8 mouse cellular contexts compared by ENCODE assay signal in genomic region chr16:31233167-31233498, GRCm38 (mm10). TPM values are rescaled to one million over a fixed set of nuclear protein-coding genes. Genes with fewer than 3 reads are reported as not detected.
A peak's percentile ranks its signal among the peaks of the same experiment; 100 is the strongest.
DNase-seq lines count a peak whose midpoint lies in the region; ATAC-seq and TF ChIP-seq lines count a peak whose summit lies in the region.

No protein-coding gene starts in this region.

- no peaks in the 10 kb centered on the region for H3K79me2 ChIP-seq in heart, adult 2 months (replicated peaks; ENCODE audit: control insufficient read depth, insufficient read depth, low read length)

- no peak for DNase-seq in heart, adult 2 months
- DNase-seq in heart, adult 18-20 months = no peak
- no peak for DNase-seq in midbrain, embryonic 14.5 days
- no peak for DNase-seq in midbrain, embryonic 10.5 days (ENCODE audit: low spot score)
- no peak for DNase-seq in adipocyte (ENCODE audit: low spot score)
- DNase-seq in layer of hippocampus, adult 9-10 months (ENCODE audit: low spot score) = no peak

- H3K27me3 ChIP-seq in heart, adult 2 months (ENCODE audit: control insufficient read depth, insufficient read depth, low read length) = no peaks in the 10 kb centered on the region
- H3K27me3 ChIP-seq in midbrain, embryonic 14.5 days (ENCODE audit: control insufficient read depth, insufficient read depth, low read length) = no peaks in the 10 kb centered on the region
- H3K27me3 ChIP-seq in midbrain, embryonic 10.5 days (ENCODE audit: low read depth, poor library complexity, severe bottlenecking) = peaks cover 19% of the 10 kb centered on the region; the same call in 1 of the 2 replicates
- H3K27me3 ChIP-seq in limb, embryonic 13.5 days = peaks cover 8% of the 10 kb centered on the region; the same call in 1 of the 2 replicates
- no peaks in the 10 kb centered on the region for H3K27me3 ChIP-seq in stomach, embryonic 16.5 days (ENCODE audit: control insufficient read depth, insufficient read depth, low read length)

- ATAC-seq in midbrain, embryonic 14.5 days (ENCODE audit: low FRiP score, low TSS enrichment) = no peak
- no peak for ATAC-seq in limb, embryonic 13.5 days (ENCODE audit: low FRiP score, low read depth)
- ATAC-seq in stomach, embryonic 16.5 days (ENCODE audit: insufficient read depth, low FRiP score) = no peak

- TF ChIP-seq CTCF in heart, adult 2 months (IDR thresholded peaks at IDR 0.05) = no peak

- 14% methylated on average over 4 of the region's 4 CpGs for whole genome bisulfite sequencing in heart, adult 2 months
- 59% methylated on average over 4 of the region's 4 CpGs for WGBS in midbrain, embryonic 14.5 days
- WGBS in midbrain, embryonic 10.5 days = 53% methylated on average over 4 of the region's 4 CpGs
- 12% methylated on average over 4 of the region's 4 CpGs for WGBS in limb, embryonic 13.5 days
- 23% methylated on average over 4 of the region's 4 CpGs for WGBS in stomach, embryonic 16.5 days

- H3K36me3 ChIP-seq in heart, adult 2 months (ENCODE audit: control insufficient read depth, insufficient read depth, low read length) = no peaks in the 10 kb centered on the region
- H3K36me3 ChIP-seq in midbrain, embryonic 14.5 days (ENCODE audit: control insufficient read depth, insufficient read depth, low read length) = no peaks in the 10 kb centered on the region
- H3K36me3 ChIP-seq in midbrain, embryonic 10.5 days = no peaks in the 10 kb centered on the region
- no peaks in the 10 kb centered on the region for H3K36me3 ChIP-seq in limb, embryonic 13.5 days
- no peaks in the 10 kb centered on the region for H3K36me3 ChIP-seq in stomach, embryonic 16.5 days (ENCODE audit: control insufficient read depth, insufficient read depth, low read length)

- H3K4me1 ChIP-seq in heart, adult 2 months (ENCODE audit: control insufficient read depth, insufficient read depth, low read length) = peaks cover 14% of the 10 kb centered on the region
- 0 out of 2 replicates have a peak, but pooled peaks cover 6% of the 10 kb centered on the region for H3K4me1 ChIP-seq in midbrain, embryonic 14.5 days (ENCODE audit: control insufficient read depth, insufficient read depth, low read length)
- peaks cover 28% of the 10 kb centered on the region for H3K4me1 ChIP-seq in midbrain, embryonic 10.5 days
- peaks cover 30% of the 10 kb centered on the region for H3K4me1 ChIP-seq in limb, embryonic 13.5 days
- peaks cover 4% of the 10 kb centered on the region; the same call in 1 of the 2 replicates for H3K4me1 ChIP-seq in stomach, embryonic 16.5 days (ENCODE audit: control insufficient read depth, insufficient read depth, low read length)

- no peaks in the 10 kb centered on the region for H3K9me3 ChIP-seq in midbrain, embryonic 14.5 days (ENCODE audit: control insufficient read depth, low read length)
- H3K9me3 ChIP-seq in midbrain, embryonic 10.5 days (replicated peaks) = no peaks in the 10 kb centered on the region
- no peaks in the 10 kb centered on the region for H3K9me3 ChIP-seq in limb, embryonic 13.5 days
- H3K9me3 ChIP-seq in stomach, embryonic 16.5 days (replicated peaks; ENCODE audit: control insufficient read depth, low read length) = no peaks in the 10 kb centered on the region

- no peak for TF ChIP-seq POLR2A in heart, adult 2 months (IDR thresholded peaks at IDR 0.05; ENCODE audit: insufficient read depth, low read depth, low read length)

- peak overlapping the region; percentile 72 for H3K27ac ChIP-seq in heart, adult 2 months
- H3K27ac ChIP-seq in midbrain, embryonic 14.5 days (replicated peaks; ENCODE audit: low read depth, low read length) = no peak overlapping the region
- H3K27ac ChIP-seq in midbrain, embryonic 10.5 days (replicated peaks) = no peak overlapping the region
- no peak overlapping the region for H3K27ac ChIP-seq in limb, embryonic 13.5 days
- H3K27ac ChIP-seq in stomach, embryonic 16.5 days (ENCODE audit: low read length) = peak overlapping the region; percentile 50; the same call in 1 of the 2 replicates

- peak overlapping the region; percentile 45 for H3K4me3 ChIP-seq in heart, adult 2 months
- no peak overlapping the region for H3K4me3 ChIP-seq in midbrain, embryonic 14.5 days (replicated peaks; ENCODE audit: low read depth, low read length)
- no peak overlapping the region for H3K4me3 ChIP-seq in midbrain, embryonic 10.5 days
- peak overlapping the region; percentile 28; the same call in 1 of the 2 replicates for H3K4me3 ChIP-seq in limb, embryonic 13.5 days
- peak overlapping the region; percentile 12; the same call in 1 of the 2 replicates for H3K4me3 ChIP-seq in stomach, embryonic 16.5 days (replicated peaks; ENCODE audit: low read length)

- TF ChIP-seq EP300 in heart, adult 2 months (IDR thresholded peaks at IDR 0.05; ENCODE audit: insufficient read depth, low read depth, low read length) = no peak

- H3K9ac ChIP-seq in heart, adult 2 months (ENCODE audit: low read depth, low read length) = no peak overlapping the region; the same call in 1 of the 2 replicates
- no peak overlapping the region for H3K9ac ChIP-seq in midbrain, embryonic 14.5 days (replicated peaks; ENCODE audit: low read length)
- H3K9ac ChIP-seq in limb, embryonic 13.5 days = no peak overlapping the region; the same call in 1 of the 2 replicates
- H3K9ac ChIP-seq in stomach, embryonic 16.5 days (ENCODE audit: low read length) = no peak overlapping the region

- 0 out of 2 replicates have a peak overlapping the region, but pooled peaks have one; percentile 23 for H3K4me2 ChIP-seq in midbrain, embryonic 14.5 days (ENCODE audit: low read length)
- H3K4me2 ChIP-seq in limb, embryonic 13.5 days (replicated peaks) = peak overlapping the region; percentile 60
- peak overlapping the region; percentile 49 for H3K4me2 ChIP-seq in stomach, embryonic 16.5 days (ENCODE audit: low read depth, low read length)

- intact Hi-C loops in heart, adult 2 months (cut with DNase I) = loop anchor here (2.0 kb wide), 1 partner anchor 20 kb away; no protein-coding TSS in a partner anchor

RNA-seq across cellular contexts. Expression of gene Acap2, which starts 32.1 kb away (rescaled TPM):
- total RNA-seq in heart, adult 2 months (2021) = 10 to 100 TPM; 17.6 to 17.8 TPM
- 8.2 and 10.0 TPM in 2 replicates for polyA plus RNA-seq in heart, adult 2 months (2012; rRNA removed)
- 10 to 100 TPM; 16.8 to 18.7 TPM for total RNA-seq in heart, adult 18-20 months (2021)
- 13.9 and 18.6 TPM in 2 replicates for polyA plus RNA-seq in midbrain, embryonic 14.5 days (2014; fragmentation: Nextera tagmentation; extraction: Ambion mirVana)
- 16.9 and 19.2 TPM in 2 replicates for polyA plus RNA-seq in midbrain, embryonic 10.5 days (2016; fragmentation: Nextera tagmentation; extraction: Ambion mirVana)
- polyA plus RNA-seq in limb, embryonic 13.5 days (2015; fragmentation: Nextera tagmentation; extraction: Ambion mirVana) = 18.6 and 20.9 TPM in 2 replicates
- 20.4 and 21.4 TPM in 2 replicates for polyA plus RNA-seq in stomach, embryonic 16.5 days (2015; fragmentation: Nextera tagmentation; extraction: Ambion mirVana)

RNA-seq across cellular contexts. Expression of gene Ppp1r2, which starts 41.9 kb away (rescaled TPM):
- total RNA-seq in heart, adult 2 months (2021) = 10 to 100 TPM; 77.3 to 88.3 TPM
- polyA plus RNA-seq in heart, adult 2 months (2012; rRNA removed) = 33.1 and 40.6 TPM in 2 replicates
- 10 to 100 TPM; 77.5 to 85.2 TPM for total RNA-seq in heart, adult 18-20 months (2021)
- polyA plus RNA-seq in midbrain, embryonic 14.5 days (2014; fragmentation: Nextera tagmentation; extraction: Ambion mirVana) = 82.0 and 100 TPM in 2 replicates
- 96.7 and 101 TPM in 2 replicates for polyA plus RNA-seq in midbrain, embryonic 10.5 days (2016; fragmentation: Nextera tagmentation; extraction: Ambion mirVana)
- 67.3 and 73.6 TPM in 2 replicates for polyA plus RNA-seq in limb, embryonic 13.5 days (2015; fragmentation: Nextera tagmentation; extraction: Ambion mirVana)
- polyA plus RNA-seq in stomach, embryonic 16.5 days (2015; fragmentation: Nextera tagmentation; extraction: Ambion mirVana) = 86.4 and 93.2 TPM in 2 replicates

Comparison
In these comparisons a context has a peak if more than half of its experiments do, and no peak if none do; other contexts are left out.
1. H3K27ac ChIP-seq: peak in heart, adult 2 months (single experiment) and stomach, embryonic 16.5 days (single experiment); none in midbrain, embryonic 14.5 days (single experiment), midbrain, embryonic 10.5 days (single experiment) and limb, embryonic 13.5 days (single experiment).
2. H3K4me3 ChIP-seq: peak in heart, adult 2 months (single experiment), limb, embryonic 13.5 days (single experiment) and stomach, embryonic 16.5 days (single experiment); none in midbrain, embryonic 14.5 days (single experiment) and midbrain, embryonic 10.5 days (single experiment).
3. Peak in every context shown above with its lines, with median percentiles within 50 percentile points of each other: H3K4me2 ChIP-seq.